Mouse (Mus musculus) midbrain, embryonic 12.5 days (tissue): ENCODE results near the gene Ddx6. TPM values are rescaled to one million over a fixed set of nuclear protein-coding genes. Genes with fewer than 3 reads are reported as not detected.

Source experiments
- ATAC-seq: fragments of 200-750 bp; cut with Nextera tagmentation; 2 replicates; pipeline ENCODE4 v1.8.0; 2017; ENCODE audit warnings: low read depth, moderate TSS enrichment, moderate library complexity; ENCODE audit not compliant: low FRiP score
- H3K27ac ChIP-seq: fragments of 300-500 bp; sonication (generic); replicated peaks from 2 replicates; pipeline ENCODE4 v1.5.1; 2016; ENCODE audit warnings: mild to moderate bottlenecking
- H3K27me3 ChIP-seq: fragments of 300-500 bp; sonication (generic); 2 replicates; pipeline ENCODE4 v1.6.1; 2016; ENCODE audit warnings: mild to moderate bottlenecking
- H3K36me3 ChIP-seq: fragments of 300-500 bp; sonication (generic); 2 replicates; pipeline ENCODE4 v1.6.1; 2016
- H3K4me1 ChIP-seq: fragments of 300-500 bp; sonication (generic); 2 replicates; pipeline ENCODE4 v1.6.1; 2016
- H3K4me2 ChIP-seq: fragments of 300-500 bp; sonication (generic); replicated peaks from 2 replicates; pipeline ENCODE4 v1.6.1; 2016; ENCODE audit warnings: mild to moderate bottlenecking, moderate library complexity
- H3K4me3 ChIP-seq: fragments of 300-500 bp; sonication (generic); 2 replicates; pipeline ENCODE4 v1.5.1; 2016; ENCODE audit warnings: mild to moderate bottlenecking
- H3K9ac ChIP-seq: fragments of 300-500 bp; sonication (generic); replicated peaks from 2 replicates; pipeline ENCODE4 v1.6.1; 2016; ENCODE audit warnings: mild to moderate bottlenecking, moderate library complexity
- H3K9me3 ChIP-seq: fragments of 300-500 bp; sonication (generic); 2 replicates; pipeline ENCODE4 v1.6.1; 2016; ENCODE audit warnings: mild to moderate bottlenecking
- WGBS: fragments of 180-500 bp; shearing (Covaris S2); methylation state at CpG from one replicate; pipeline ENCODE4 v1.1.7; 2016; 5-methylcytosine and 5-hydroxymethylcytosine counted together
- polyA plus RNA-seq: library from polyadenylated mRNA; unstranded; fragments of >200 nt; fragmentation: Nextera tagmentation; extraction: Ambion mirVana; gene quantifications from 2 replicates; pipeline ENCODE4 v1.2.1, GENCODE M21; 2016

The Ddx6 gene
- polyA plus RNA-seq, 1 experiment from 2014 or later, result 25.2 TPM

DNA sequence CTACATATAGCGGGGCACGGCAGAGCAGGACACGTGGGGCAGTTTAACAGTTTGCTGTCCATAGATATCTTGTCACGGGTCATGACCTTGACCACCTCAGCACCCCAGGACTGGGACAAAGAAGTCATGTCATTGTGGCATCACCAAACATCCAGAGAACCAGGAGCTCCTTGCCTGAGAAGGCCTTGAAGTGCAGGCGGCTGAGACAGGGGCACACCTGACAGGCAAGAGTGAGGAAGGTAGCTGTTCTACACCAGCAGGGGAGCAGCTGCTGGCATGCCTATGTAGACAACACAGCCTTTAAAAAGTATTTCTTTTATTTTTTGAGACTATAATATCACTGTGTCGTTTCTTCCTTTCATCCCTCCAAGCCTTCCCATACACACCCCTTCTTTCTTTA, 41.7 kb downstream of the Ddx6 start:
- H3K9ac ChIP-seq, result no peak overlapping the region
- no peaks in the 10 kb centered on the region for H3K4me1 ChIP-seq
- no peaks in the 10 kb centered on the region for H3K9me3 ChIP-seq
- no peaks in the 10 kb centered on the region for H3K36me3 ChIP-seq
- H3K4me2 ChIP-seq, result no peak overlapping the region
- 89% methylated on average over 6 of the region's 6 CpGs for WGBS
- H3K4me3 ChIP-seq, result no peak overlapping the region
- no peak for ATAC-seq
- H3K27ac ChIP-seq, result no peak overlapping the region
- no peaks in the 10 kb centered on the region for H3K27me3 ChIP-seq

DNA sequence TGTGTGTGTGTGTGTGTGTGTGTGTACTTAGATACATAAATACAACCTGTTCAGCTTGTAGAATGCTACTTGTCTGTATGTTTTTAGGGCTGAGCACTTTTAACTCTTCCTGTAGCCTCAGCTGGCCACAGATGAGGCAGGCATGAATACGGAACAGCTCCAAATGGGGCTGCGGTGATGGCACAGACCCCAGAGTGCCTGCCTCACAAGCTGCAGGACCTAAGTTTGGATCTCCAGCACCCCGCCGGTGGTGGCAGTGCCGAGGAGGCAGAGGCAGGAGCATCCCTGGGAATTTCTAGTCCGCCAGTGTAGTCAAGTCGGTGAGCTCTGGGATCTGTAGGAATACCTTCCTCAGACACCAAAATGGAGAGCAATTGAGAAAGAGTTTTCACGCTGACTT, 42.3 kb downstream of the Ddx6 start:
- Histone ChIP-seq H3K4me1 (no peaks in the 10 kb centered on the region), H3K4me3 (no peak overlapping the region), H3K9me3 (no peaks in the 10 kb centered on the region), H3K36me3 (no peaks in the 10 kb centered on the region), H3K4me2 (no peak overlapping the region), H3K27ac (no peak overlapping the region), H3K27me3 (no peaks in the 10 kb centered on the region), H3K9ac (no peak overlapping the region)
- no peak for ATAC-seq
- WGBS, result 96% methylated on average over 8 of the region's 8 CpGs

DNA sequence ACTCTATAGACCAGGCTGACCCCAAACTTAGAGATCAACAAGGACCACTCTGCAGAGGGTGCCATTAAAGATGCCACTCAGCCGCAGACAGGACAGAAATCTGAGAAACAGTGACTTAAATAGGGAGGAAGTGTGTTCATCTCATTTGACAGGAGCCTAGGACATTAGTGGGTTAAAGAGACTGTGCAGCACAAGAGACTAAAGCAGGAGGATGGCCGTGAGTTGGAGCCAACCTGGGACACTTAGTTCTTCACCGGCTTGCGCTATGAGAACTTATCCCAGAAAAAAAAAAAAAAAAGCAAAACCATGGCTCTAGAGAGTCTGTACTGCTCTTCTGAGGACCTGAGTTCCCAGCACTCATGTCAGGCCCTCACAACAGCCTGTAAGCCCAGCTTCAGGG, 43.0 kb downstream of the Ddx6 start:
- WGBS, result 91% methylated on average over 4 of the region's 4 CpGs
- Histone ChIP-seq H3K36me3 (no peaks in the 10 kb centered on the region), H3K9ac (no peak overlapping the region), H3K27ac (no peak overlapping the region), H3K27me3 (no peaks in the 10 kb centered on the region), H3K4me2 (no peak overlapping the region), H3K4me1 (no peaks in the 10 kb centered on the region), H3K4me3 (no peak overlapping the region), H3K9me3 (no peaks in the 10 kb centered on the region)
- ATAC-seq, result no peak

DNA sequence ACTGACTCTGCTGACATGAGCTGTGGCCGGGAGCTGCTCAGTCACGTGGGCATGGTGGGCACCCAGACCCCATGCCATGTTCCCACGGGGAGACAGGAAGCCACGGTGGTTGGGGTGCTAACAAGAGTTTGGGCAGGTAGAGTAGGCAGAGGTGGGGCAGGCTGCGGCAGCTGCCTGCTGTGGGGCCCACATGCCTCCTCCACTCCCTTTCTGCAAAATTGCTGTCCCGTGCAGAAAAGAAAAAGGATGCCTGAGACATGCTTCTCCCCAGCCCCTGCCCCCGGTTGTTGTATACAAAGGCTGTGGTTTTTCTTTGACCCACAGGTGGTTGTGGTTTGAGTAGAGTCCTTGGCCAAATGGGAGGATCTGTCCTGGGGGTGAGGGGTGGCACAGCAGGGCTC, 44.2 kb downstream of the Ddx6 start:
- Histone ChIP-seq H3K4me1 (no peaks in the 10 kb centered on the region), H3K9ac (no peak overlapping the region), H3K4me3 (no peak overlapping the region), H3K36me3 (no peaks in the 10 kb centered on the region), H3K9me3 (no peaks in the 10 kb centered on the region), H3K4me2 (no peak overlapping the region), H3K27me3 (no peaks in the 10 kb centered on the region), H3K27ac (no peak overlapping the region)
- ATAC-seq, result no peak
- 78% methylated on average over 7 of the region's 7 CpGs for WGBS

DNA sequence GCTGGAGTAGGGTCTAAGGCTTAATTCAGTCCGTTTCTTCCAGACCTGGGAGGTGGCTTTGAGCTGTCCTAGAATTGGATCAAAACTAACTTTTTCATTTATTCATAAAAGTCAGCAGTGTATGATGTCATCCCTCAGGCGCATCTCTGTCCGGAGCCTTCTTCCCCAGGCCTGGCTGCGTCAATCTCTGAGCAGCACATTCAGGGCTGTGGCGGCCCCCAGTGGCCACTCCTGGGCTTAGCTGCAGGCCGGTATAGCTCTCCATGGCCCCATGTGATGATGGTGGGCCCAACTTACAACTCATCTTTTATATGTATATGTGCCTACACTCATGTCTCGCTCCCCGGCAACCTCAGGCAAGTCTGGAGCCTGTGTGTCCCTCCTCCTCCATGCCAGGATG, 47.3 kb downstream of the Ddx6 start:
- Histone ChIP-seq H3K9me3 (no peaks in the 10 kb centered on the region), H3K4me3 (no peak overlapping the region), H3K36me3 (no peaks in the 10 kb centered on the region), H3K9ac (no peak overlapping the region), H3K4me1 (peaks cover 7% of the 10 kb centered on the region), H3K27ac (no peak overlapping the region), H3K4me2 (no peak overlapping the region), H3K27me3 (no peaks in the 10 kb centered on the region)
- peak; percentile 69; the same call in 1 of the 2 replicates for ATAC-seq
- 10% methylated on average over 8 of the region's 8 CpGs for WGBS

DNA sequence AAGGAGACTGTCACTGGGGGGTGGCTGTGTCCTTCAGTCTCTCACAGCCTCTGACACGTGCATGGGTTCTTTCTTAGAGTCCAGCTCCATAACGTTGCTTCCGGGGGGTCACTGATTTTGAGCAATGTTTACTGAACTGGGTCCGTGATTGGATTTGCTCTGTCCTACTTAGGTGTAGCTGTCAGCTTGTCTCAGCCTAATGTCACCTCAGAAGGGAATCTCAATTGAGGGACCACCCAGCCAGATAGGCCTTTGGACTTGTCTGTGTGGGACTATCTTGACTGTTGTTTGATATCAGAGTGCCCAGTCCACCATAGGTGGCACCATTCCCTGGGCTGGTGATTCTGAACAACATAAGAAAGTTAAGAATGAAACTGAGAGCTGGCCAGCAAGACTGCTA, 49.2 kb downstream of the Ddx6 start:
- Histone ChIP-seq H3K9ac (no peak overlapping the region), H3K36me3 (no peaks in the 10 kb centered on the region), H3K27ac (no peak overlapping the region), H3K4me3 (no peak overlapping the region), H3K4me1 (peaks cover 7% of the 10 kb centered on the region), H3K27me3 (no peaks in the 10 kb centered on the region), H3K9me3 (no peaks in the 10 kb centered on the region), H3K4me2 (no peak overlapping the region)
- WGBS, result 73% methylated on average over 4 of the region's 4 CpGs
- no peak for ATAC-seq

DNA sequence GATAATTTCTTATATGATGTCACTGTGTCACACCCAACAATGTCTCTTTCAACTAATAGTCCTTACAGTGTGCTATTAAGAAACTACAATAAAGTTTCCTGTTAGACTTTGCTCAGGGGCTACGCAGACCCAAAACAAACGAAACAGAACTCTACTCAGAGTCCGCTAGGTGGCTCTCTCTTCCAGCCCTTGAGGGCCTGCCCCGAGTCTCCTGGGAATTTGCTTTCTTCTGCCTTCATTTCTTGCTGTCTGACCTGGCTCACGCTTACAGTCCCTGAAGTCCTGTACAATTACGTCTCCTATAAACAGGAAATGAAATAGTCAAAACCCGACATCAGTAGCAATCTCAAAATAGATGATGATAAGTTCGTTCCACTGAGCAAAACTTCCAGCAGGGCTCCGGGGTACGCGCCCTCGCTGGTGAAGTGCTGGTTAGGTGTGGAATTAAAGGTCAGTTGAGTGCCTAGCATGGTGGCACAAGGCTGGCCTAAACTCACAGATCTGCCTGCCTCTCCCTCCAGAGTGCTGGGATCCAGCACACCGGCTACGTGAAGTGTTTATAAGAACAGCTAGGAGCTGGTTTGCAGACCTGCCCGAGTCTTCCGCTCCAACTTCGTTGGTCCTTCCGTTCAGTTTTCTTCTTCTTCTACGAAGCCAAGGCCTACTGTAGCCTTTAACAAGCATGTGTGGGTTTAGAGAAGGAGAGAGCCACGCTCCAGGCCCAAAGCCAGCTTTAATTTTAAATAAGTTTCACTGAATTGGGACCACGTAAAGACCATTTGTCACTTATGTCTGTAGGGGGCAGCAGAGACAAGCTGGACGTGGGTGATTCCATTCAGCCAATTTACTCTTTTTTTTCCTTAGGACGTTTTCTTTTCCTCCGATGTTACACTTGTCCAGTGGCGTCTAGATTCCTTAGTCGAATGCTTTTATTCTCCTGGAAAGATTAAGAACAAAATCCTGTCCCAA, 50.7 kb downstream of the Ddx6 start:
- Histone ChIP-seq H3K9ac (no peak overlapping the region), H3K4me3 (0 out of 2 replicates have a peak overlapping the region, but pooled peaks have one; percentile 13), H3K36me3 (no peaks in the 10 kb centered on the region), H3K27me3 (no peaks in the 10 kb centered on the region), H3K9me3 (no peaks in the 10 kb centered on the region), H3K27ac (no peak overlapping the region), H3K4me2 (peak overlapping the region; percentile 43), H3K4me1 (peaks cover 7% of the 10 kb centered on the region)
- ATAC-seq, result 0 out of 2 replicates have a peak, but pooled peaks have one; percentile 19
- 28% methylated on average over 26 of the region's 26 CpGs for WGBS

DNA sequence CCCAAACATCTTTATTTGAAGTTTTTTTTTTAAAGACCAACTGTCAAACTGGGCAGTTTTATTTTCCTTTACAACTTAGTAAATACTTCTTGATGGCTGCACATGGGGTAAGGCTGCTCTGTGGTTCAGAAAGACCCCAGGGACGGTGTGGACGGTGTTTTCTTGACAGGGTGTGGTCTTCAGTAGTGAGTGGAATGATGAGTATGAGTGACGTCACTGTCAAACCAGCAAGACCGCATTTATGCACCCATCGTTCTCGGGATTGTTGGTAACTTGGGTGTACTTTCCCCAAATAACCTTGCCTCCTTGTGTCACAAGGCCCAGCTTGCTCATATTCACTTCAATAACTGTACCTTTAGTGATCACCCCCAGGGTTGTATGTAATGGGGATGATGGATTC, 59.0 kb downstream of the Ddx6 start:
- no peak for ATAC-seq
- Histone ChIP-seq H3K4me2 (no peak overlapping the region), H3K4me3 (no peak overlapping the region), H3K27me3 (no peaks in the 10 kb centered on the region), H3K9ac (no peak overlapping the region), H3K4me1 (no peaks in the 10 kb centered on the region), H3K9me3 (no peaks in the 10 kb centered on the region), H3K36me3 (no peaks in the 10 kb centered on the region), H3K27ac (no peak overlapping the region)
- 92% methylated on average over 6 of the region's 6 CpGs for WGBS

DNA sequence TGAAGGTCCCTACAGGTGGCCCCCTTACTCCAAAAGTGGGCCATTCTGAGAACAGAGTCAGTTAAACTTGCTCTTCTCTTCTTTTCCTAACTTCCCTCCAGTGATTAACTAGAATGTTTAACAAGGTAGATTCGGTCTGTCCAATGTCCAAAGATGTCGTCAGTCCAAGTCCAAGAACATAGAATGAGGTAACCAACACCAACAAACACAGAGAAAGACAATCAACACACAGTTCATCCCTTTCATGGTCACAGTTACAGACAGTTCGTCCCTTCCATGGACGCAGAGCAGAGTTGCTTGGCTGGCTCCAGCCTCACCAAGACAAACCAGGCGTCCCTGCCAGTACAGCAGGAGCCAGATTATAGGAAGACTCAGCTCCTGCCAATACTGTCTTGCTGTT, 66.7 kb downstream of the Ddx6 start:
- H3K9me3 ChIP-seq, result no peaks in the 10 kb centered on the region
- H3K36me3 ChIP-seq, result no peaks in the 10 kb centered on the region
- H3K27me3 ChIP-seq, result no peaks in the 10 kb centered on the region
- no peaks in the 10 kb centered on the region for H3K4me1 ChIP-seq
- no peak for ATAC-seq
- WGBS, result 89% methylated on average over 5 of the region's 5 CpGs
- H3K27ac ChIP-seq, result no peak overlapping the region
- no peak overlapping the region for H3K4me2 ChIP-seq
- H3K4me3 ChIP-seq, result no peak overlapping the region
- no peak overlapping the region for H3K9ac ChIP-seq

DNA sequence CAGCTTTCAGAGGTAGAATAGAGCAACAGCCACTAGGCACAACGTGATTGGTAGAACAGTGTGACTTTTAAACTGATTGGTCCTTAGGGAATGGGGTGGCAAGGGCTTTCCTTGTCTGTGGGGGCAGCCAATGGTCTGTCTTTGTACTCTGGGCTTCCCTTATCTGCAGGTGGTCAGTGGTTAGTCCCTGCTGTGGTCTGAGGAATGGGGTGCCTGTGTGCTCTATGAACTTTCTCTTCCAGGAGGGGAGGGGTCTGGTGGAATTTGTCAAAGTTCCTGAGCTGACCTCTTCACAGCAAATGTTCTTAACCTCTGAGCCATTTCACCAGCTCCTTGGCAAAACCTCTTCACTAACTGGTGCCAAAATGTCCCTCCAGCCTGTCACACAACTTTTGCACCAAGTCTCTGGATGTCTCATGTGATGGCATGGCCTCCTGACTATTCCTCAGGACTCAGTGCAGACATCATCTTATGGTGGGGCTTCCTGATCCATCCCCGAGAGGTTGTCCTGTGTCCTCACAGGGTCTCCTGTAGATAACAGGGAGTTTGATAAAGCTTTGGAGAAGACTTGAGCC, 67.7 kb downstream of the Ddx6 start:
- H3K36me3 ChIP-seq, result no peaks in the 10 kb centered on the region
- H3K27ac ChIP-seq, result no peak overlapping the region
- no peak overlapping the region for H3K4me3 ChIP-seq
- H3K9ac ChIP-seq, result no peak overlapping the region
- H3K4me1 ChIP-seq, result no peaks in the 10 kb centered on the region
- no peak overlapping the region for H3K4me2 ChIP-seq
- no peaks in the 10 kb centered on the region for H3K27me3 ChIP-seq
- no peak for ATAC-seq
- 64% methylated on average over 2 of the region's 2 CpGs for WGBS
- no peaks in the 10 kb centered on the region for H3K9me3 ChIP-seq

DNA sequence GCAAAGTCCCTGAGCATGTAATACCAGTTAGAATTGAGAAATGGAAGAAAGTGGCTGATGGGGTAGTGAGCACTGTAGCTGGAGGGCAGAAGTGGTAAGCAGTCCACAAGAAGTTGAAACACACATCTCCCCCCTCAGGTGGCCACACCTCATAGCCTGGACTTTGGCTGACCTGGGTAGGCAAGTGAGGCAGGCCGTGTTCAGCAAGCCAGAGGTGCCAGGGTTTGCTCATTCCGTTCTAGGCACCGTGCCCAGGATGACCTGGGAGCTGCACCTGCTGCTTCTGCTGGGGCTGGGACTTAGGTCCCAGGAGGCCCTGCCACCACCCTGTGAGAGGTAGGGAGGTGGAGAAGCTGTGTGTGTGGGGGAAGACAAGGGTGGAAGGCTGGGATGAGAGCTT, 68.3 kb downstream of the Ddx6 start, which contains the start of gene Treh:
Gene Treh (plus strand): TSS at position 229 of the 400 bp plus-strand sequence.
- Histone ChIP-seq H3K27me3 (no peaks in the 10 kb centered on the region), H3K27ac (no peak within 1 kb of the TSS), H3K9me3 (no peaks in the 10 kb centered on the region), H3K4me1 (no peaks in the 10 kb centered on the region), H3K9ac (no peak within 1 kb of the TSS), H3K4me3 (no peak within 1 kb of the TSS), H3K36me3 (no peaks in the 10 kb centered on the region), H3K4me2 (no peak within 1 kb of the TSS)
- 89% methylated on average over 3 of the region's 3 CpGs for WGBS
- no peak for ATAC-seq

DNA sequence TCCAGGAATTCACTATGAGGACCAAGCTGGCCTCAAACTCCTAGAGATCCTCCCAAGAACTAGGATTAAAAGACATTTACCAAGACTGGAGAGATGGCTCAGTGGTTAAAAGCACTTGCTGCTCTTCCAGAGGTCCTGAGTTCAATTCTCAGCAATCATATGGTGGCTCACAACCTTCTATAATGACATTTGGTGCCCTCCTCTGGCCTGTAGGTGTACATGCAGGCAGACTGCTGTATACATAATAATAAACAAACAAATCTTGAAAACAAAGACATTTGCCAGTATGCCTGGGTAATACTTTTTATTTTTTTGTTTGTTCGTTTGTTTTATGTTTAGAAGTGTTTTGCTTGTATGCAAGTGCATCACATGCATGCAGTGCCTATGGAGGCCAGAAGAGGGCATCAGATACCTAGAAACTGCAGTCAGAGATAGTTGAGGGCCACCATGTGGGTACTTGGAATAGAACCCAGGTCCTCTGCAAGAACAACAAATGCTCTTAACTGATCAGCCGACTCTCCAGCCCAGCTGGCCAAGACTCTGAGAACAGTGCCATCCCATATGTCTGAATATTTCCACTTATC, 73.7 kb downstream of the Ddx6 start:
- no peak overlapping the region for H3K4me3 ChIP-seq
- H3K27me3 ChIP-seq, result no peaks in the 10 kb centered on the region
- no peaks in the 10 kb centered on the region for H3K4me1 ChIP-seq
- WGBS, result 93% methylated on average over 2 of the region's 2 CpGs
- no peaks in the 10 kb centered on the region for H3K9me3 ChIP-seq
- no peak overlapping the region for H3K27ac ChIP-seq
- no peak overlapping the region for H3K9ac ChIP-seq
- H3K36me3 ChIP-seq, result no peaks in the 10 kb centered on the region
- no peak for ATAC-seq
- H3K4me2 ChIP-seq, result no peak overlapping the region
